Mouse (Mus musculus) hematopoietic stem cell, adult 5-6 weeks (primary cell): ENCODE results near the gene Gm17087. TPM values are rescaled to one million over a fixed set of nuclear protein-coding genes. Genes with fewer than 3 reads are reported as not detected.

Experiments used
- ATAC-seq, 2 experiments: fragments of 125-278 bp in 1 of 2; replicated peaks in 1 of 2; 2 replicates each; pipeline ENCODE4 v1.8.0; 2016 to 2017; ENCODE audit warnings: inconsistent platforms in 2 of 2, mild to moderate bottlenecking in 2 of 2, moderate number of reproducible peaks in 2 of 2, low read depth in 1 of 2, moderate TSS enrichment in 1 of 2; ENCODE audit not compliant: low FRiP score in 2 of 2, poor library complexity in 2 of 2, severe bottlenecking in 2 of 2, insufficient read depth in 1 of 2, low TSS enrichment in 1 of 2
- total RNA-seq: library from RNA; stranded (forward); fragments of 172-1452, 232-1000 nt; gene quantifications from 2 replicates; pipeline ENCODE4 v1.2.3, GENCODE M21; 2017

Gm17087 gene
- not detected in 2 replicates for total RNA-seq

DNA sequence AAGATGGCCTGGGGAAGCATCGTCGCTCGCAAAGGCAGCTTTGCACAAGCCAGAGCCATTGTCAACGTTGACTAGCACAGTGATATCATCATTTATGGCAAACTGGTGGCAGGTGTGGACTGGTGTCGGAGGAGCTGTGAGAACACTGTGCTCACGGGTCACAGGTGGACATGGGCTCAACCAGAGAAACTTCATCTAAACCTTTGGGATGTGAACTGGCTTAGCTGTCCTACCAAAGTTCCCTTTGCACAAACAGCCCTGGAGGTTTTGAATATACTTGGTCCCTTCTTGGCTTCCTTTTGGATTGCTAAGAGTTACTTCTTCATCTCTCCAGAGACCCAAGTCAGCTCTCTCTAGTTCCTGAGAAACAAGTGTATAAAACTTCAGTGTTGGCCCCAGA is at the start of gene Gm17087:
Gm17087 (minus strand) TSS at position 101 of the 400 bp plus-strand sequence.
- ATAC-seq, result no peak

DNA sequence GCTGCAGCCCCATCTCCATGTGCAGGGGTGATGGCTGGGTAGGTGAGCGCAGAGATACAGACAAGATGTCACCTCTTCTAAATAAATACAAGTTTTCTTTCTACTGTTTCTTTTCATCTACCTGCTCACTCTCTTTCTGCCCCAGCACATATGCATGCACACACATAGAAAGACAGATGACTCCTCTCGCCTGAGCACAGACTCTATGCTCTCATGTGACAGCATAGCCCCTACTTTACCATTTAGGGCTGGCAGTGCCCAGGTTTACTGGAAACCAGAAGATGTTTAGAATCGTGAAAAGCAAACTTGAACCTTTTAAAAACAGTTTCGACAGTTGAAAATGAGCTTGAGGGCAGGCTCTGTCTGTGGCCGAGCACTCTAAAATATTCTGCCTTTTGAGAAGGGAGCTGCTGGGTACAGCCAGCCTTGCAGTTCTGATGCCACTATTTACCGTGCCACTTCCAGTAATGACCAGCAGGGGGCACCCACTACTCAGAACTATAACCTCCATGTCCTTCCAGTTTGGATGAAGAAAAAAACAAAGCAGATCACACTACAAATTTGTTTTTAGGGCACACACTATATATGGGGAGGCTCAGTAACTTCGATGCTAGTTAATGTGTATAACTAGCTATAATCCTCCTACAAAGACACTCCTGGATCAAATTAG is 47.3 kb upstream of the Gm17087 start:
- ATAC-seq, result peak; percentile 49 to 69; a peak in 2 of 4 replicates

DNA sequence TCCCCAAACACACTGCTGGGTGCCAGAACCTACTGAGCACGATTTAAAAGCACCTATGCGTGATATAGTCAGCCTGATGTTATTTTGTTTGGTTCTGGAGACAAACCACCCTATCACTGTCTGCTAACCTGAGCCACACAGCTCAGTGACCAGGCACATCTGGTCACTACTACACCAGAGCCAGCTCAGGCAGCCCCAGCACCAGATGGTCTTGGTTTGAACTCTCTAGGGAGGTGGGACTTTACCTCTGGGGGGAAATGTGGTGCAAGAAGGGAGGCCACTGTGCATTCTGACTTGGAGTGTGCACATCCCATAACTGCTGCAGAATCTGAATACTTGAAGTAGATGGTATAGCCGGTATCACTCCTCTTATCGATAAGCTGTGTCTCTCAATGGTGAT is 45.2 kb upstream of the Gm17087 start:
- ATAC-seq, result no peak

DNA sequence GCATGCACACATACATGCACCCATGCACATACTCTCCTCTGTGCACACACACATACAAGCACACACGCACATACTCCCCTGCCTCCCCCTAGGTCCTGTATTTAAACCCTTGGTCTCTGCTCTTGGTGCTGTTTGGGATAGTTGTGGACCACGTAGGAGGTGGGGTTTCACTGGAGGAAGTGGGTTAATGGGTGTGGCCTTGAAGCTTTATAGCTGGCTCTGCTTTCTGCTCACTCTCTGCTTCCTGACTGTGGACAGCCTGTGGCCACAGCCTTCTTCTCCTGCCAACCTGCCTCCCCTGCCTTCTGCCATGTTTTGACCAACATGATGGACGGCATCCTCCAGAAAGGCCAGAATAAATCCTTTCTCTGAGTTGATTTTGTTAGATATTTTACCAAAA is 39.9 kb upstream of the Gm17087 start:
- peak; percentile 73 to 78 for ATAC-seq

DNA sequence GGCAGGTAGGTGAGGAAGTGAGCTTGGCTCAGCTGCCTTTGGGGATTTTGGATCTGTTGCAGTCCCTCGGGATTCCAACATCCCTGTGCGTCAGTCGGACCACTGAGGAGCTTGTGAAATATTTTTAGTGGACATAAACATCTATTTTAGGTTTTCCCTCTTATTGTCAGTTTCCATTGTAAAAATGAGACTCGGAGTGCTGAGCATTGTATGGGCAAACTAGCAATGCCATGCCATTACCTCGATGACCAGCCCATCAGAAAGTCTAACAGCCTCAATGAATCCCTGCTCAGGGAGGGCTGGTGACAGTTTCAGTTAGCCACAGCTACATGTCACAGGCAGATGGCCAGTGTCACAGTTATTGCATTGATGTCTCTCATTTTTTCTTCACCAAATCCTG is 39.2 kb upstream of the Gm17087 start:
- no peak for ATAC-seq

DNA sequence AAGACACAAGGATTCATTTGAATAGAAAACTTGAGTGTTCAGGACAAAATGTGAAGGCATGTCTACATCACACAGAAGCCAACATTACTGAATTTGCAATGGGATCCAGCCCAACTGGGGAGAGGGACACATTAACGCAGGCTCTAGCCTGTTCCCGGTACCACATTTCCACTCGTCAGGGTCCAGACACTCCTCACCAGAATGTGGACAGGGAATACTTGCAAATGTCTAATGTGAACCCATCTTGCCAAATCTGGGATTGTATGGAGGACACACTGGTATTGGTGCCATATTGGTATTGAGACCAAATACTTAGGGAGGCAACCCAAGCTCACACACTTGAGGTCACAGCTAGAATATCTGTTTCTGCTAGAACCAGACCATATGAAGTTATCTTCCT is 36.2 kb upstream of the Gm17087 start:
- no peak for ATAC-seq

DNA sequence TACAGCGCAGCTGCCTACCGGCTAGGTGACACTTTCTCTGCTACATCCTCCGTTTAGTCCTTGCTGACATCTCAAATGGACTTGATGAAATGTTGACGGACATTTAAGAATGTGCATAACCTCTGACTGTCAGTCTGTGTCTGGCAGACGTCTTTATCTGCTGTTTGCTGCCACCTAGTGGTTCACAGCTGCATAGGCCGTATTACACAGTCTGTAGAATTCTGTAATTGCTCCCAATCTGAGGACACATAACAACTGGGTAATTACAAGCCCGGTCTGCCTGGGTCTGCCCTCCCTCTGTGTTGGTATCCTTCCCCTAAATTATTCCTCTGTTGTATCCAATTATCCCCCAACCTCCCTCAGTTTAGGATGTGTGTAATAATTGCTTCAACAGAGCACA is 31.0 kb upstream of the Gm17087 start:
- peak; percentile 78 to 80 for ATAC-seq

DNA sequence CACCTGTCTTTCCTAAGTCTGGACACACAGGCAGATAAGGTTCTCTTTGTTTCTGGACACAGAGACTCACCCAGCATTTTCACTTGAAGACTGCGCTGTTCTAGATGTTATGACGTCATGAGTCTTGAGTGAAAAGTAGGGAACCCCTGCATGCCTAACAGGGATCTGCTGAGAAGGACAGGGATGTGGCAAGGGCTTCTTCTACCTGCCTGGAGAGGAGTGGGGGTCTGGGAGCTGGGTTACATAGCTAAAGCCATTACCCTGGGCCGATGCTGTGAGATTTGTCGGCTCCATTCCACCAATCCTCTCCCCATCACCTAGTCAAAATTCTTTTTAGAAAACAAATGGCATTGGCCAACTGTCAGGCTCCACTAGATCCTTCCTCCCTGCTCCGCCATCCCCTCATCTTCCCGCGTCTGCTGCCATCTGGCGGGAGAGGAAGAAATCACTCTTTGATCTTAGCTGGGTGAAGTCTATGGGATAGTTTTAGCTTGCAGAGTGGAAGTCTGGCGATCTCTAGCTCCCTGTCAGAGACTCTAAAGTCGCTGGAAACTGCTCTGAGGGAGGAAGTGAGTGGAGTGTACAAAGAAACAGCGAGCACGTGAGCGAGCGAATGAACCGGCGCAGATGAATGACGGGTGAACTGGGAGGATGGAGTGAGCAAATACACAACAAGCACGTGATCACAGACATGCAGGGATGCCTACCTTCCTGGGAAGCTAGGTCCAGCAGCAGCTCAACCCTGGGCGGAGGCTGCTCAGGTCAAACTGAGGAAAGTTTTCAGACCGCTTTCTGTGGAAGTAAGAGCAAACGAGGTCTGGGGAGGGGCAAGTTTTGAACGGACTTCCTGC is 25.9 kb upstream of the Gm17087 start:
- ATAC-seq, result peak; percentile 87

DNA sequence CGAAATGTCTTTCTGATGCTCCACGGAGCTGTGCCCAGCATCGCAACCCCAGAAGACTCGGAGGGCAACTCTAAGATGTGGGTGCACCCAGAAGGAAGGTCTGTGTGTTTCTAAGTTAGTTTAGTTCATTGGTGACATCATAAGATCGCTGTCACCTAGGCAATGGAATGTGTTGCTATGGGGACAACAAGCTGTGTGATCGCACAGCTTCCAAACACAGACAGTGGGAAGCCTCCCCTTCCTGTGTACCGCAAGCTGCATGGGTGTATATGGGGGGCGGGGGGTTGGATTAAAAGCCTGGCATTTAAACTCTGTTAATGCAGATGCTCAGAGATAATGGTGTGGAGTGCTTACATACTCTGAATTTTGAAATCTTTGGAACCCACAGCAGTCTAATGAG is 14.8 kb upstream of the Gm17087 start:
- ATAC-seq, result no peak

DNA sequence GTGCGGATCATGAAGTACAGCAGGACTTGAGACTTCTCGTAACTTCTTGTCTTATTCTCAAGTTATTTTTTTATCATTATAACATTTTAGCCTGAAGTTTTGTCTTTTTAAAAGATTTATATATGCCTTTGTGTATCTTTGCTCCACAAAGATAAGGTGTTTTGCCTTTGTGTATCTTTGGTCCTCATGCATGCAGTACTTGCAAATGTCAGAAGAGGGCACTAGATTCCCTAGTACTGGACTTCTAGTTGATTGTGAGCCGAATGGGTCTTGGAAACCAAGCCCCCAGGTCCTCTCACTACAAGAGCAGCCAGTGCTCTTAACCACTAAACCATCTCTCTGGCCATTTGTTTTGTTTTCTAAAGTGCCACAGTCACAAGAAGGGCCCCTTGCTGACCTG is 13.6 kb upstream of the Gm17087 start:
- ATAC-seq, result no peak

DNA sequence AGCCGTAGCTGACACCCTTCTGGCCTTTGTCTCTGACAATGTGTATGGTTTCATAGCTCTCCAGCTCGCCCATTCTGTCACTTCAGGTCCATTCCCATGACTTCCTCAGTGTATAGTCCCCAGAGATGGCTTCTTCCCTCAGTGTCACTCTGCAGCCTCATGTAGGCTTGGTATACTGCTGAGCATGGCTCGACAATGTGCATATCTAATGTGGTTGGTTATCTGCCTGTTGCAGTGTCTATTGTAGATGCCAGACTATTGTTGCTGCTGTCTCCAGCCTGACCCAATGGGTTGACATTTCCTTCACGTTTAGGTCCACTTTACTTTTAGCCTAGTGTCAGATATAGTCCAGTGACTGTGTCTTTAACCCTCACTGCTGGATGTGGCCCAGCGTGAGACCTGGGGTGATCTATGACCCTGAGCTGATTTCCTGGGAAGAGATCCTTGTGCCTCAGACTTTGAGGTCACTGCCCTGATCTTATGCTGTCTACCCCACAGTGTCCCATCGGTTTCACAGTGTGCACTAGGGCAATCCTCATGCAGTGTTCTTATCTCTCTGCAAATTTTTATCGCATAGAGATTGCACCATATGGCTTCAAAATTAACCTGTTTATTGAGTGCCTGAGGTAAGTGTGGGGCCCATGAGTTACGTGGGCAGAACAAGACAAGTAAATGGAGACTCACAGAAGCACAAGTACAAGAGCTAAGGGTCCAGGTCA is 7.0 kb upstream of the Gm17087 start:
- peak in 1 of 2 experiments; percentile 36; a peak in 1 of 4 replicates for ATAC-seq

DNA sequence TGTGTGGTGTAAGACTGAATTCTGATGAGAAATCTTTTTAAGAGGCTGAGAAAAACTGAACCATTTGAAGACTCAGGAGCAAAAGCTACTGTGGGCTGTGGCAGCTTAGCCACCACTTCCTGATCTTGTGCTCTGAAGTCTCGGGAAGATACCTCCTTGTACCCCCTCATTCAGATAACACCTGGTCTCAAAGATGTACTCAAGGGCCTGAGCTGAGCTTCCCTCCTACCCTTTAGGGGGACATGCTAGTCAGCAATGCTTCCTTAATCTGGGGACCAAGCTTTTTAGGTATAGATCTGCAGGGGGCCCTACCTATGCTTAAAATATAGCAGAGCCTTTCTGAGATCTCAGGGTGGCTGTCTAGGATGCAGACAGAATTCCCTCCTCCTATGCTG is 3.9 kb downstream of the Gm17087 start:
- ATAC-seq, result no peak

DNA sequence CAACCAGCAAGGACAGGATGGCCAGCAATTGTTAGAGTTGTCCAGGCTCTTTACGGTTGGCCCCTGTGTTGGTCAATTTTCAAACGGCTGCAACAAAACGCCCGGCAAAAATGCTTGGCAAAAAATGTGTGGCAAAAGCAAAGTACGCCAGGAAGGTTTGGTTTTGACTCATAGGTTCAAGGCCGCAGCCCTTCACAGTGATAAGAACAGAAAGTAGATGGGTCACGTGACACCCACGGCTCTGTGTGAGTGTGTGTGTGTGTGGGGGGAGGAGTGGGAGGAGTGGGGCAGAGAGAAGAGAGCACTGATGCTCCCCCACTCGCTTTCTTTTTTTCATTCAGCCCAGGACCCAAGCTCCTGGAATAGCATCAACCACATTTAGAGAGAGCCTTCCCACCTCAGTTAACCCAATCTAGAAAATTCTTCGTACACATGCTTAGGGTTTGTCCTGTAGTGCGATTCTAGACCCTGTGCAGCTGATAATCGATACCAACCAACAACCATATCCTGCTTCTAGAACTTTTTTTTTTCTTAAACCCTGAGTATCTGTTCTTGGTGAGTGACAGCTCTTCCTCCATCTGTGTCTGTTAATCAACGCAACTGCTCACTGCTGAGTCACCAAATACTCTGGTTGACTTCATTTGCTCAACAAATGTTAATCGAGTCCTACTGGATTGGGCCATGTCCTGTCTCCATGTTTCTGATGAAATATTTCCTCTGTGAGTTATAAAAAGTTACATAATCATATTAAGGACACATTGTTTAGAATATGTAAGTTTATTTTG is 4.5 kb downstream of the Gm17087 start:
- no peak; a peak in 1 of 4 replicates for ATAC-seq

DNA sequence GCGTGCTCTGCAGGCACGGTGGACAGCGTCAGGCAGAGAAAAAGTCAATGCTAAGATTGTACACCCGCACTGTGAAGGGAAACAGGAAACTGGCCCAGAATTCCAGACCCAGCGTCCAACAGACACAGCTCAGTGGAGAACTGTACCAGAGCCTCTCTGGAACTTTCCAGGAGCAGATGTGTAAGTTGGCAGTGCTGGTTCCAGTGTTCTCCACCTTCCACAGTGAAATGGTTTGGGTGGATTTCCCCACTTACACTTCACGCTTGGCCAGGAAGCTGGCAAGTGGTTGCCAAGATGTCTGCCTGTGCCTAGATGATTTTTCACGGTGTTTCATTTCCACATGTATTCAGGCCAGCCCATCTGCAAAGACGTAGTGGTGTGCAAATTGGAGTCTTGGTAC is 8.8 kb downstream of the Gm17087 start:
- ATAC-seq, result no peak

DNA sequence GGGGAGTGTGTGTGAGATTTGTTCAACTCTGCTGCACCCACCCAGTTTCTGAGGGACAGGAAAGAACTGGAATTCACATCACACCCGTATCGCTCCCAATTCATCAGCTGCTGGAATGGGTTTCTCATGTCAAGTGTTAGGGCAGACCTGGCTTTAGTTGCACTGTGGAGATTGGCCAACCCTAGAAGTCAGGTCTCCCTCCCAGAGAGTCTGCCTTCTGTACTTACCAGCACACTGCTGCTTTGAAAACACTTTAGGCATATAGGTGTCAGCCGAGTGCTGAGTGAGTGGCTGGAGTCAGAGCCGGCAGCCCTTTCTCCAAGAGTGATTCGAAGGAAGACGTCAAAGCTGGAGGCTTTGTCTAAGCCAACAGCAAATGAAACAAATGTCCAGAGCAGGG is 10.5 kb downstream of the Gm17087 start:
- no peak for ATAC-seq

DNA sequence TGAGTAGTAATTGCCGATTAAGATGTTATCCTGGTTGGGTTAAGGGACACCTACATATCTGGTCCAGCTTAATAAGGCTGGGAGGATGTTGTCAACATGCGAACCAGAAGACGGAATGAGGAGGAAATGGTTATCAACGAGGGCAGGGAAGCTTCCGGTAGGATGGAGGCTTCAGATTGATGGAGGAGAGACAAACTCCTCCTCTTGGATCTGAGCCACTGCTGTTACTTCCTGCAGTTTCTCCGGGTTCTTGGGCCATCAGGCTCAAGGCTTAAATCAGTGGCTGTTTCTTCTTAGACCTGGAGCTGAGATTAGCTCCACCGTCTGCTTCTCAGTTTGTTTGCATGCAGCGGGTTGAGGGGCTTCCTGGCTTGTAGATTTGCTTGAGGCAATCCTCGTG is 11.0 kb downstream of the Gm17087 start:
- ATAC-seq, result no peak

DNA sequence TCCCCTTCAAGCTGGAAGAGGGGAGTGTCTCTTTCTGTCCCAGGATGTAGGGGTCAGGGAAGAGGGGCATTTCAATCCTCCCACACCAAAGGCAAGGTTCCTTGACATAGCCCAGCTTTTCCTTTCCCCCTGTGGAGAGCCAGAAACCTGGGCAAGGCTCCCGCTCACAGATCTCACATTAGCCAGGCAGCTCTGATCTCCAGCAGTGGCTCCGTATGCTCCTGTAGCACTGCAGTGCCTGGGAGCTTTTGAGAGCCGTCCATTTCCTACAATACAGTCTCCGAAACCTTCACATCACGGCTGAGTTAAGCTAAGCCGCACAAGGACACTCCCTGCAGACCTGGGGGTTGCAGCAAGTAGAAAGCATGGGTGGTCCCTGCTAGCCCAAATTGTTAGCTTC is 12.5 kb downstream of the Gm17087 start:
- no peak for ATAC-seq
